Mouse (Mus musculus) CH12.LX (cell line): ENCODE measurements around the gene Sstr4. TPM values are rescaled to one million over a fixed set of nuclear protein-coding genes. Genes with fewer than 3 reads are reported as not detected.

Source experiments
- DNase-seq: peaks from one replicate; pipeline ENCODE4 v3.0.0-alpha.2; 2013; ENCODE audit errors: extremely low read depth
- H3K27ac ChIP-seq: 2 replicates; pipeline ENCODE4 v1.5.1; 2012; ENCODE audit warnings: low read depth, mild to moderate bottlenecking, control low read depth, moderate library complexity; ENCODE audit not compliant: insufficient read depth
- H3K27me3 ChIP-seq: replicated peaks from 2 replicates; pipeline ENCODE3; 2012; ENCODE audit warnings: inconsistent platforms
- H3K36me3 ChIP-seq, 2 experiments: replicated peaks in 1 of 2; 2 replicates each; pipeline versions ENCODE3 to v1.6.1; 2012; ENCODE audit warnings: inconsistent platforms in 1 of 2, low read length in 1 of 2, mild to moderate bottlenecking in 1 of 2, mixed read lengths in 1 of 2, moderate library complexity in 1 of 2; ENCODE audit not compliant: control insufficient read depth in 1 of 2, insufficient read depth in 1 of 2
- H3K4me1 ChIP-seq, 2 experiments: 2 replicates each; pipeline ENCODE4 v1.6.1; 2012; ENCODE audit warnings: inconsistent platforms in 1 of 2, moderate library complexity in 1 of 2; ENCODE audit not compliant: insufficient read depth in 2 of 2, control insufficient read depth in 1 of 2
- H3K4me2 ChIP-seq: 2 replicates; pipeline ENCODE4 v1.6.1; 2012; ENCODE audit warnings: low read depth, mild to moderate bottlenecking, control low read depth; ENCODE audit not compliant: poor library complexity, insufficient read depth, severe bottlenecking
- H3K4me3 ChIP-seq, 3 experiments: fragments of 150-350 bp in 1 of 3; sonication (generic) in 1 of 3; replicated peaks in 1 of 3; 2 replicates each; pipeline versions ENCODE3 to v1.5.1; 2011 to 2012; ENCODE audit warnings: low read depth in 2 of 3, low read length in 2 of 3, mild to moderate bottlenecking in 2 of 3, moderate library complexity in 2 of 3, control low read depth in 1 of 3, improper control_type of control experiment in 1 of 3, inconsistent platforms in 1 of 3, mixed read lengths in 1 of 3; ENCODE audit not compliant: poor library complexity in 1 of 3
- H3K79me2 ChIP-seq: replicated peaks from 2 replicates; pipeline ENCODE4 v1.6.1; 2012; ENCODE audit warnings: mild to moderate bottlenecking, moderate library complexity; ENCODE audit not compliant: control insufficient read depth, poor library complexity, insufficient read depth, severe bottlenecking; ENCODE audit errors: extremely low read depth
- H3K9ac ChIP-seq: 2 replicates; pipeline ENCODE4 v1.6.1; 2012; ENCODE audit warnings: low read depth, mild to moderate bottlenecking, control low read depth, moderate library complexity; ENCODE audit not compliant: insufficient read depth
- H3K9me3 ChIP-seq: replicated peaks from 2 replicates; pipeline ENCODE3; 2012; ENCODE audit warnings: low read length, inconsistent platforms, mixed read lengths
- BHLHE40 ChIP-seq: IDR thresholded peaks from 2 replicates; pipeline ENCODE4 v1.6.1; 2011; ENCODE audit warnings: mild to moderate bottlenecking, low read depth, low read length, improper control_type of control experiment
- CHD1 ChIP-seq: IDR thresholded peaks from 2 replicates; pipeline ENCODE4 v1.6.1; 2012; ENCODE audit warnings: low read depth, low read length, improper control_type of control experiment, inconsistent platforms
- CHD2 ChIP-seq: IDR thresholded peaks from 2 replicates; pipeline ENCODE4 v1.6.1; 2011; ENCODE audit warnings: low read length, improper control_type of control experiment
- CTCF ChIP-seq, 2 experiments: IDR thresholded peaks in 1 of 2; conservative IDR thresholded peaks in 1 of 2; 2 replicates each; pipeline ENCODE4 v1.5.1; 2011 to 2012; ENCODE audit warnings: low read depth in 2 of 2, low read length in 2 of 2, improper control_type of control experiment in 1 of 2, inconsistent platforms in 1 of 2, mild to moderate bottlenecking in 1 of 2, moderate library complexity in 1 of 2
- E2F4 ChIP-seq: IDR thresholded peaks from 2 replicates; pipeline ENCODE4 v1.6.1; 2011; ENCODE audit warnings: low read depth, low read length, improper control_type of control experiment; ENCODE audit not compliant: insufficient replicate concordance
- ELF1 ChIP-seq: IDR thresholded peaks from 2 replicates; pipeline ENCODE4 v1.6.1; 2014; ENCODE audit warnings: low read depth, mild to moderate bottlenecking, inconsistent platforms, low read length, improper control_type of control experiment
- EP300 ChIP-seq: IDR thresholded peaks from 2 replicates; pipeline ENCODE4 v1.6.1; 2011; ENCODE audit warnings: low read length, improper control_type of control experiment
- ETS1 ChIP-seq: conservative IDR thresholded peaks from 2 replicates; pipeline ENCODE4 v1.6.1; 2012; ENCODE audit warnings: low read depth, mild to moderate bottlenecking, inconsistent platforms, low read length, improper control_type of control experiment, moderate library complexity
- GABPA ChIP-seq: IDR thresholded peaks from 2 replicates; pipeline ENCODE4 v1.6.1; 2012; ENCODE audit warnings: low read depth, low read length, improper control_type of control experiment, inconsistent platforms; ENCODE audit not compliant: insufficient replicate concordance
- HCFC1 ChIP-seq: IDR thresholded peaks from 2 replicates; pipeline ENCODE4 v1.6.1; 2012; ENCODE audit warnings: low read depth, mild to moderate bottlenecking, inconsistent platforms, low read length, improper control_type of control experiment
- IRF4 ChIP-seq: IDR thresholded peaks from 2 replicates; pipeline ENCODE4 v1.6.1; 2014; ENCODE audit warnings: low read depth, mild to moderate bottlenecking, inconsistent platforms, low read length, improper control_type of control experiment
- JUN ChIP-seq: IDR thresholded peaks from 2 replicates; pipeline ENCODE4 v1.6.1; 2011; ENCODE audit warnings: low read depth, mild to moderate bottlenecking, low read length, improper control_type of control experiment, moderate library complexity; ENCODE audit not compliant: insufficient read depth
- JUND ChIP-seq: conservative IDR thresholded peaks from 2 replicates; pipeline ENCODE4 v1.6.1; 2011; ENCODE audit warnings: low read depth, low read length, improper control_type of control experiment
- KAT2A ChIP-seq: IDR thresholded peaks from 2 replicates; pipeline ENCODE4 v1.6.1; 2012; ENCODE audit warnings: low read length, improper control_type of control experiment, inconsistent platforms; ENCODE audit not compliant: insufficient replicate concordance
- MAFK ChIP-seq: IDR thresholded peaks from 2 replicates; pipeline ENCODE4 v1.6.1; 2011; ENCODE audit warnings: low read length, improper control_type of control experiment; ENCODE audit not compliant: insufficient replicate concordance
- MAX ChIP-seq: IDR thresholded peaks from 2 replicates; pipeline ENCODE4 v1.6.1; 2011; ENCODE audit warnings: low read length, improper control_type of control experiment
- MAZ ChIP-seq: IDR thresholded peaks from 2 replicates; pipeline ENCODE4 v1.6.1; 2012; ENCODE audit warnings: low read depth, mild to moderate bottlenecking, inconsistent platforms, low read length, improper control_type of control experiment, moderate library complexity
- MEF2A ChIP-seq: IDR thresholded peaks from 2 replicates; pipeline ENCODE4 v1.6.1; 2014; ENCODE audit warnings: low read depth, mild to moderate bottlenecking, inconsistent platforms, low read length, improper control_type of control experiment, borderline replicate concordance
- MXI1 ChIP-seq: IDR thresholded peaks from 2 replicates; pipeline ENCODE4 v1.6.1; 2011; ENCODE audit warnings: mild to moderate bottlenecking, low read depth, low read length, improper control_type of control experiment
- MYC ChIP-seq: IDR thresholded peaks from 2 replicates; pipeline ENCODE4 v1.6.1; 2011; ENCODE audit warnings: low read depth, mild to moderate bottlenecking, improper control_type of control experiment, low read length
- NELFE ChIP-seq: IDR thresholded peaks from 2 replicates; pipeline ENCODE4 v1.6.1; 2011; ENCODE audit warnings: low read depth, low read length, improper control_type of control experiment
- NRF1 ChIP-seq: IDR thresholded peaks from 2 replicates; pipeline ENCODE4 v1.6.1; 2014; ENCODE audit warnings: low read depth, mild to moderate bottlenecking, inconsistent platforms, low read length, improper control_type of control experiment, moderate library complexity
- PAX5 ChIP-seq: IDR thresholded peaks from 2 replicates; pipeline ENCODE4 v1.6.1; 2012; ENCODE audit warnings: low read length, inconsistent platforms, mixed read lengths
- POLR2A ChIP-seq: IDR thresholded peaks from 2 replicates; pipeline ENCODE4 v1.6.1; 2011; ENCODE audit warnings: low read depth, mild to moderate bottlenecking, improper control_type of control experiment, low read length
- POLR2AphosphoS2 ChIP-seq: IDR thresholded peaks from 2 replicates; pipeline ENCODE4 v1.6.1; 2011; ENCODE audit warnings: low read depth, low read length, improper control_type of control experiment
- RAD21 ChIP-seq: IDR thresholded peaks from 2 replicates; pipeline ENCODE4 v1.6.1; 2011; ENCODE audit warnings: low read depth, mild to moderate bottlenecking, low read length, improper control_type of control experiment, moderate library complexity
- RCOR1 ChIP-seq: conservative IDR thresholded peaks from 2 replicates; pipeline ENCODE4 v1.6.1; 2012; ENCODE audit warnings: low read depth, mild to moderate bottlenecking, inconsistent platforms, low read length, improper control_type of control experiment
- SIN3A ChIP-seq: IDR thresholded peaks from 2 replicates; pipeline ENCODE4 v1.6.1; 2012; ENCODE audit warnings: low read length, improper control_type of control experiment, inconsistent platforms
- SMC3 ChIP-seq: IDR thresholded peaks from 2 replicates; pipeline ENCODE4 v1.6.1; 2011; ENCODE audit warnings: low read depth, low read length, improper control_type of control experiment
- TBP ChIP-seq: conservative IDR thresholded peaks from 2 replicates; pipeline ENCODE4 v1.6.1; 2011; ENCODE audit warnings: low read depth, low read length, improper control_type of control experiment
- TCF12 ChIP-seq: IDR thresholded peaks from 2 replicates; pipeline ENCODE4 v1.6.1; 2014; ENCODE audit warnings: low read depth, mild to moderate bottlenecking, inconsistent platforms, low read length, improper control_type of control experiment
- UBTF ChIP-seq: IDR thresholded peaks from 2 replicates; pipeline ENCODE4 v1.6.1; 2012; ENCODE audit warnings: low read depth, mild to moderate bottlenecking, inconsistent platforms, low read length, improper control_type of control experiment, moderate library complexity
- USF1 ChIP-seq: IDR thresholded peaks from 2 replicates; pipeline ENCODE4 v1.6.1; 2014; ENCODE audit warnings: low read depth, mild to moderate bottlenecking, inconsistent platforms, low read length, improper control_type of control experiment
- USF2 ChIP-seq: conservative IDR thresholded peaks from 2 replicates; pipeline ENCODE4 v1.6.1; 2011; ENCODE audit warnings: low read depth, low read length, improper control_type of control experiment
- ZC3H11A ChIP-seq: IDR thresholded peaks from 2 replicates; pipeline ENCODE4 v1.6.1; 2012; ENCODE audit warnings: low read depth, mild to moderate bottlenecking, inconsistent platforms, low read length, improper control_type of control experiment
- ZKSCAN1 ChIP-seq: IDR thresholded peaks from 2 replicates; pipeline ENCODE4 v1.6.1; 2012; ENCODE audit warnings: low read depth, inconsistent platforms, low read length, improper control_type of control experiment, borderline replicate concordance
- ZMIZ1 ChIP-seq: IDR thresholded peaks from 2 replicates; pipeline ENCODE4 v1.6.1; 2012; ENCODE audit warnings: low read depth, mild to moderate bottlenecking, inconsistent platforms, low read length, improper control_type of control experiment
- ZNF384 ChIP-seq: IDR thresholded peaks from 2 replicates; pipeline ENCODE4 v1.6.1; 2012; ENCODE audit warnings: low read depth, low read length, improper control_type of control experiment, inconsistent platforms
- dilution Hi-C: fragments of 300-500 bp; cut with MboI; formaldehyde crosslinking; loops from 2 replicates; pipeline ENCODE4 v1.14.3; 2020; ENCODE audit warnings: low sequenced_read_pairs; ENCODE audit not compliant: extremely low pct_unique_long_range_greater_than_20kb, extremely low pct_ligation_motif_present
- in situ Hi-C: fragments of 300-500 bp; cut with MboI; formaldehyde crosslinking; loops from 3 replicates; pipeline ENCODE4 v1.14.3; 2019; ENCODE audit warnings: low sequenced_read_pairs, low pct_ligation_motif_present, low pct_unique_long_range_greater_than_20kb, mixed read lengths
- polyA plus RNA-seq: library from polyadenylated mRNA; unstranded; fragments of >175 nt; gene quantifications from 2 replicates; pipeline ENCODE4 v1.2.1, GENCODE M21; 2012; ENCODE audit warnings: low read depth; ENCODE audit not compliant: insufficient read length
- total RNA-seq, 2 experiments: library from RNA; depleted of rRNA; stranded (reverse); fragments of 300-350 nt in 1 of 2; fragments of >200 nt in 1 of 2; gene quantifications; 2 replicates each; pipeline ENCODE4 v1.2.3; 2012 to 2014

Sstr4 gene
- total and polyA plus RNA-seq, 3 experiments = not detected

- in situ Hi-C loops = loop anchor here (25.0 kb wide), 1 partner anchor 287 kb away; the partner anchor contains the start of gene Nxt1
- H3K27me3 ChIP-seq = no peaks in the 10 kb centered on the region
- H3K27ac ChIP-seq = no peak overlapping the region
- TF ChIP-seq ZMIZ1 (no peak), IRF4 (peak; percentile 65), BHLHE40 (no peak), TCF12 (no peak), SIN3A (no peak), POLR2AphosphoS2 (no peak), JUN (no peak), RAD21 (peak; percentile 73), ZC3H11A (0 out of 2 replicates have a peak, but pooled peaks have one; percentile 1), EP300 (peak; percentile 75), ETS1 (no peak), ZKSCAN1 (no peak), USF1 (no peak), CHD2 (no peak), KAT2A (no peak), MXI1 (no peak), ELF1 (no peak), UBTF (no peak), POLR2A (no peak), TBP (no peak), GABPA (no peak), ZNF384 (no peak), E2F4 (no peak), MYC (no peak), NELFE (no peak), USF2 (no peak), CTCF (conservative IDR thresholded peaks at IDR 0.05 in 1 of 2, IDR thresholded peaks at IDR 0.05 in 1 of 2; ENCODE audit: low read depth in 2 of 2, low read length in 2 of 2) (peak; percentile 81 to 85), PAX5 (no peak), MEF2A (no peak), JUND (no peak), HCFC1 (no peak), RCOR1 (no peak), NRF1 (no peak), SMC3 (peak; percentile 79), CHD1 (no peak), MAX (no peak), MAFK (no peak), MAZ (no peak)
- peaks cover 3 to 12% of the 10 kb centered on the region in 2 experiments; a peak in 2 of 4 replicates for H3K4me1 ChIP-seq
- H3K9me3 ChIP-seq = no peaks in the 10 kb centered on the region
- H3K4me2 ChIP-seq = peak overlapping the region; percentile 72
- DNase-seq = peak; percentile 72
- H3K4me3 ChIP-seq = peak overlapping the region in 1 of 3 experiments; percentile 25
- dilution Hi-C loops = no loop called here
- no peak overlapping the region for H3K9ac ChIP-seq
- H3K79me2 ChIP-seq = no peaks in the 10 kb centered on the region
- H3K36me3 ChIP-seq = no peaks in the 10 kb centered on the region
These were observed 19.6 kb upstream of the Sstr4 start for GRCm38 (mm10) chr2:148375326-148376150.
